Mouse (Mus musculus): ENCODE measurements around the gene Sept8. TPM values are rescaled to one million over a fixed set of nuclear protein-coding genes. Genes with fewer than 3 reads are reported as not detected.
"Not testable (repeated sequence)": the region's sequence is repeated elsewhere in the genome, so short reads cannot be mapped to it uniquely, and the experiment has no call there.

Sept8 gene
- polyA plus RNA-seq, 2 experiments: 18.3 to 33.1 TPM

GRCm38 (mm10) chr11:53547566-53547965 is 28.5 kb downstream of the Sept8 start:
- Histone ChIP-seq H3K36me3 (replicated peaks; ENCODE audit: control insufficient read depth, insufficient read depth, low read depth) (no peaks in the 10 kb centered on the region; the same call in 1 of the 2 replicates), H3K9ac (replicated peaks) (no peak overlapping the region), H3K27me3 (ENCODE audit: control insufficient read depth, insufficient read depth, low read length) (no peaks in the 10 kb centered on the region), H3K4me3 (ENCODE audit: insufficient read depth in 1 of 2, low read depth in 2 of 2, low read length in 2 of 2) (no peak overlapping the region), H3K9me3 (ENCODE audit: control insufficient read depth, low read length) (no peaks in the 10 kb centered on the region), H3K4me2 (ENCODE audit: low read depth) (peak overlapping the region; percentile 27; the same call in 1 of the 2 replicates), H3K27ac (peak overlapping the region; percentile 38; the same call in 1 of the 2 replicates), H3K4me1 (replicated peaks; ENCODE audit: control insufficient read depth in 2 of 2, insufficient read depth in 2 of 2, low read length in 1 of 2) (peaks cover 13 to 24% of the 10 kb centered on the region in 2 experiments)
- 9% methylated on average over 6 of the region's 6 CpGs for WGBS (ENCODE audit: insufficient replicate concordance)
- no peak for TF ChIP-seq CTCF (IDR thresholded peaks at IDR 0.05; ENCODE audit: low read depth)
- TF ChIP-seq EP300 (IDR thresholded peaks at IDR 0.05; ENCODE audit: low read depth): peak; percentile 84
- ATAC-seq (ENCODE audit: insufficient read depth) (peak; percentile 89), DNase-seq (ENCODE audit: low read depth in 3 of 3, low spot score in 3 of 3) (peak; percentile 43 to 50 (median 47))

DNA sequence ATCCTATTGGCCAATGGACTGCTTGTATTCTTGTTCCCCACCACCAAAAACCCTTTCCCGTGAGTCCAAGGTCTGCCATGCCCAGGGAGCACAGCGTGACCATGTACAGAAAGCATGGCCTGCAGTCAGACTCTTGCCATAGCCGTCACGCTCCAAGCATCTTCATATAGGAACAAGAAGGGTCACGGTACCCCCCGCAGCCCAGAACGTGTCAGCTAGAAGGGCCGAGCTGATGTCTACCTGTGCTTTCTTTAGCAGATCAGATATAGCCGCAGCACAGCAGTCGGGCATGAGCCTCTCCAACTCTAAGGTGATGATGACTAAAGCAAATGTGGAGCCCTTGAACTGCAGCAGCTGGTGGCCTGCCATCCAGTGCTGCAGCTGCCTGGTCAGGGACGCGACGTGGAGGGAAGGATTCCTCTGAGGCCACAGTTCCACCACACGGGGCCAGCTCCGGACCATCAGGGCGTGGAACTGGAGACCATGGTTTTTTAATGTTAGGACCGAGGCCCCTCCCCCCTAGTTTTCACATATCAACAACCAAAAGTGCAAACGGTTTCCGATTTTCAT is 29.1 kb downstream of the Sept8 start:
- Histone ChIP-seq H3K27me3 (ENCODE audit: control insufficient read depth, insufficient read depth, low read length) (no peaks in the 10 kb centered on the region), H3K9ac (replicated peaks) (no peak overlapping the region), H3K27ac (no peak overlapping the region; the same call in 1 of the 2 replicates), H3K4me3 (ENCODE audit: insufficient read depth in 1 of 2, low read depth in 2 of 2, low read length in 2 of 2) (no peak overlapping the region), H3K36me3 (replicated peaks; ENCODE audit: control insufficient read depth, insufficient read depth, low read depth) (no peaks in the 10 kb centered on the region; the same call in 1 of the 2 replicates), H3K4me1 (replicated peaks; ENCODE audit: control insufficient read depth in 2 of 2, insufficient read depth in 2 of 2, low read length in 1 of 2) (peaks cover 13 to 24% of the 10 kb centered on the region in 2 experiments), H3K4me2 (ENCODE audit: low read depth) (peak overlapping the region; percentile 27; the same call in 1 of the 2 replicates), H3K9me3 (ENCODE audit: control insufficient read depth, low read length) (no peaks in the 10 kb centered on the region)
- peak; percentile 7; the same call in 1 of the 2 replicates for ATAC-seq (ENCODE audit: insufficient read depth)
- TF ChIP-seq CTCF (IDR thresholded peaks at IDR 0.05; ENCODE audit: low read depth) (no peak), EP300 (IDR thresholded peaks at IDR 0.05; ENCODE audit: low read depth) (no peak)
- DNase-seq (ENCODE audit: low read depth in 3 of 3, low spot score in 3 of 3): no peak
- WGBS (ENCODE audit: insufficient replicate concordance): 56% methylated on average over 19 of the region's 19 CpGs

- no peaks in the 10 kb centered on the region for H3K36me3 ChIP-seq (replicated peaks; ENCODE audit: control insufficient read depth, insufficient read depth, low read depth)
- WGBS (ENCODE audit: insufficient replicate concordance): 74% methylated on average over 1 of the region's 1 CpGs
- H3K9ac ChIP-seq (replicated peaks): no peak overlapping the region
- H3K4me2 ChIP-seq (ENCODE audit: low read depth): no peak overlapping the region
- H3K4me1 ChIP-seq (replicated peaks; ENCODE audit: control insufficient read depth in 2 of 2, insufficient read depth in 2 of 2, low read length in 1 of 2): peaks cover 13 to 24% of the 10 kb centered on the region in 2 experiments
- no peak for ATAC-seq (ENCODE audit: insufficient read depth)
- no peak overlapping the region for H3K27ac ChIP-seq
- H3K9me3 ChIP-seq (ENCODE audit: control insufficient read depth, low read length): no peaks in the 10 kb centered on the region
- H3K27me3 ChIP-seq (ENCODE audit: control insufficient read depth, insufficient read depth, low read length): no peaks in the 10 kb centered on the region
- DNase-seq (ENCODE audit: low read depth in 3 of 3, low spot score in 3 of 3): no peak
- TF ChIP-seq EP300 (IDR thresholded peaks at IDR 0.05; ENCODE audit: low read depth) (no peak), CTCF (IDR thresholded peaks at IDR 0.05; ENCODE audit: low read depth) (no peak)
- H3K4me3 ChIP-seq (ENCODE audit: insufficient read depth in 1 of 2, low read depth in 2 of 2, low read length in 2 of 2): no peak overlapping the region
These were observed 31.7 kb downstream of the Sept8 start for GRCm38 (mm10) chr11:53550714-53551113.

DNA sequence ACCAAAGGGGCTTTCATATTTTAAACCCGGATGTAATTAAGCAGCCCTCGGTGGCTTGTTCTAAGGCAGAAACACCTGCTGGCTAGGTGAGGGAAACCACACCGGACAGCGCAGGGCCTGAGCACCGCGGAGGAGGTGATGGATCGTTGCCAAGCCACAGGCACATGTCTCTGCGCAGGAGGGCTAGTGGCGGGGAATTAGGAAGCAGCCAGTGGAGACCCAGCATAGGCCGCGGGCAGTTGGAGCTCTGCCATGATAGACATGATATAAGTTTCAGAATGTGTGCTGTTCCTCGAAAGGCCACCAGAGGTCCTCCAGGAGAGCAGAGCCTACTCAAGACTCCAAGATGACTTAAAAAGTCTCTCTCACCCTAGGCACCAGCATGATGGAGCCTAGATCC is 32.7 kb downstream of the Sept8 start:
- H3K4me3 ChIP-seq (ENCODE audit: insufficient read depth in 1 of 2, low read depth in 2 of 2, low read length in 2 of 2): no peak overlapping the region
- H3K9ac ChIP-seq (replicated peaks): no peak overlapping the region
- H3K4me1 ChIP-seq (replicated peaks; ENCODE audit: control insufficient read depth in 2 of 2, insufficient read depth in 2 of 2, low read length in 1 of 2): peaks cover 13 to 18% of the 10 kb centered on the region in 2 experiments
- WGBS (ENCODE audit: insufficient replicate concordance): 63% methylated on average over 12 of the region's 12 CpGs
- no peaks in the 10 kb centered on the region for H3K36me3 ChIP-seq (replicated peaks; ENCODE audit: control insufficient read depth, insufficient read depth, low read depth)
- H3K27me3 ChIP-seq (ENCODE audit: control insufficient read depth, insufficient read depth, low read length): no peaks in the 10 kb centered on the region
- TF ChIP-seq EP300 (IDR thresholded peaks at IDR 0.05; ENCODE audit: low read depth) (no peak), CTCF (IDR thresholded peaks at IDR 0.05; ENCODE audit: low read depth) (peak; percentile 62)
- ATAC-seq (ENCODE audit: insufficient read depth): no peak
- no peaks in the 10 kb centered on the region for H3K9me3 ChIP-seq (ENCODE audit: control insufficient read depth, low read length)
- H3K4me2 ChIP-seq (ENCODE audit: low read depth): no peak overlapping the region
- no peak overlapping the region for H3K27ac ChIP-seq
- no peak for DNase-seq (ENCODE audit: low read depth in 3 of 3, low spot score in 3 of 3)

- H3K4me3 ChIP-seq (ENCODE audit: insufficient read depth in 1 of 2, low read depth in 2 of 2, low read length in 2 of 2); ATAC-seq (ENCODE audit: insufficient read depth); H3K4me1 ChIP-seq (replicated peaks; ENCODE audit: control insufficient read depth in 2 of 2, insufficient read depth in 2 of 2, low read length in 1 of 2); H3K27ac ChIP-seq; H3K36me3 ChIP-seq (replicated peaks; ENCODE audit: control insufficient read depth, insufficient read depth, low read depth); H3K4me2 ChIP-seq (ENCODE audit: low read depth); H3K9me3 ChIP-seq (ENCODE audit: control insufficient read depth, low read length); H3K27me3 ChIP-seq (ENCODE audit: control insufficient read depth, insufficient read depth, low read length); H3K9ac ChIP-seq (replicated peaks); DNase-seq (ENCODE audit: low read depth in 3 of 3, low spot score in 3 of 3): not testable (repeated sequence)
- WGBS (ENCODE audit: insufficient replicate concordance): 75% methylated on average over 11 of the region's 20 CpGs
These were observed 37.5 kb downstream of the Sept8 start for GRCm38 (mm10) chr11:53556529-53556928.

DNA sequence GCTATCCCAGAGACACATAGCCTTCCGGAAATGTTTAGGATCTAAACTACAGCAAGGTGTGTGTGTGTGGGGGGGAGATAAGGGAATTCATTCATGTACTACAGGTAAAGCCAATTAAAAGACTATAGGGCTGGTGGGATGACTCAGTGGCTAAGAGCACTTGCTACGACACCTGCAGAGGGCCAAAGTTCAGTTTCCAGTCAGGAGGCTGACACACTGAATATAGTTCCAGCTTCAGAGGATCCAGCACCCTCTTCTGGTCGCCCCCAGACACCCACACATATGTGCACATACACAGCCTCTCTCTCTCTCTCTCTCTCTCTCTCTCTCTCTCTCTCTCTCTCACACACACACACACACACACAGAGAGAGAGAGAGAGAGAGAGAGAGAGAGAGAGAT is 38.9 kb downstream of the Sept8 start:
- H3K9ac ChIP-seq (replicated peaks); H3K27me3 ChIP-seq (ENCODE audit: control insufficient read depth, insufficient read depth, low read length); DNase-seq (ENCODE audit: low read depth in 3 of 3, low spot score in 3 of 3); ATAC-seq (ENCODE audit: insufficient read depth); H3K27ac ChIP-seq; H3K36me3 ChIP-seq (replicated peaks; ENCODE audit: control insufficient read depth, insufficient read depth, low read depth); H3K4me2 ChIP-seq (ENCODE audit: low read depth); H3K9me3 ChIP-seq (ENCODE audit: control insufficient read depth, low read length); H3K4me3 ChIP-seq (ENCODE audit: insufficient read depth in 1 of 2, low read depth in 2 of 2, low read length in 2 of 2): not testable (repeated sequence)
- WGBS (ENCODE audit: insufficient replicate concordance): 61% methylated on average over 1 of the region's 3 CpGs
- H3K4me1 ChIP-seq (replicated peaks; ENCODE audit: control insufficient read depth in 2 of 2, insufficient read depth in 2 of 2, low read length in 1 of 2): peaks cover 12 to 17% of the 10 kb centered on the region in 2 experiments

GRCm38 (mm10) chr11:53559980-53560379 is 40.9 kb downstream of the Sept8 start:
- H3K36me3 ChIP-seq (replicated peaks; ENCODE audit: control insufficient read depth, insufficient read depth, low read depth); H3K27ac ChIP-seq; DNase-seq (ENCODE audit: low read depth in 3 of 3, low spot score in 3 of 3); ATAC-seq (ENCODE audit: insufficient read depth); H3K9ac ChIP-seq (replicated peaks); H3K27me3 ChIP-seq (ENCODE audit: control insufficient read depth, insufficient read depth, low read length); H3K4me3 ChIP-seq (ENCODE audit: insufficient read depth in 1 of 2, low read depth in 2 of 2, low read length in 2 of 2); H3K4me2 ChIP-seq (ENCODE audit: low read depth); H3K9me3 ChIP-seq (ENCODE audit: control insufficient read depth, low read length): not testable (repeated sequence)
- 47% methylated on average over 1 of the region's 3 CpGs for WGBS (ENCODE audit: insufficient replicate concordance)
- H3K4me1 ChIP-seq (replicated peaks; ENCODE audit: control insufficient read depth in 2 of 2, insufficient read depth in 2 of 2, low read length in 1 of 2): peaks cover 12 to 17% of the 10 kb centered on the region in 2 experiments

Measured in liver, embryonic 14.5 days (tissue).